10 mouse cellular contexts compared by ENCODE assay signal in genomic region chr17:15377901-15378300, GRCm38 (mm10). TPM values are rescaled to one million over a fixed set of nuclear protein-coding genes. Genes with fewer than 3 reads are reported as not detected.
DNase-seq lines count a peak whose midpoint lies in the region; ATAC-seq and TF ChIP-seq lines count a peak whose summit lies in the region.
"Had no signal": no experiment of that assay in that cellular context is flagged by ENCODE, and none has a peak within 500 bp of the region (broad histone marks: within the 10 kb centered on the region; RNA-seq: fewer than 3 reads in every experiment).

No protein-coding gene starts in this region.

- ATAC-seq in intestine, embryonic 14.5 days (replicated peaks; ENCODE audit: low FRiP score, low TSS enrichment, low read depth): no peak
- no peak for ATAC-seq in intestine, embryonic 16.5 days
- ATAC-seq in forebrain, embryonic 15.5 days (replicated peaks): no peak; the same call in 1 of the 2 replicates
- ATAC-seq in midbrain, postnatal 0 days (ENCODE audit: low FRiP score): no peak
- ATAC-seq in CD4-positive, CD25-positive, alpha-beta regulatory T cell, adult 4 months: no peak

- no peaks in the 10 kb centered on the region for H3K9me3 ChIP-seq in intestine, embryonic 14.5 days (ENCODE audit: control insufficient read depth, low read length)
- no peaks in the 10 kb centered on the region for H3K9me3 ChIP-seq in intestine, embryonic 16.5 days (ENCODE audit: control insufficient read depth, low read length)
- H3K9me3 ChIP-seq in forebrain, embryonic 15.5 days: no peaks in the 10 kb centered on the region
- no peaks in the 10 kb centered on the region for H3K9me3 ChIP-seq in midbrain, postnatal 0 days (ENCODE audit: low read length)
- H3K9me3 ChIP-seq: stomach, embryonic 15.5 days had no signal

- peaks cover 29% of the 10 kb centered on the region for H3K4me1 ChIP-seq in intestine, embryonic 14.5 days (replicated peaks; ENCODE audit: control insufficient read depth, insufficient read depth, low read length)
- peaks cover 33% of the 10 kb centered on the region for H3K4me1 ChIP-seq in intestine, embryonic 16.5 days (ENCODE audit: control insufficient read depth, insufficient read depth, low read length)
- peaks cover 80% of the 10 kb centered on the region for H3K4me1 ChIP-seq in forebrain, embryonic 15.5 days
- peaks cover 20% of the 10 kb centered on the region for H3K4me1 ChIP-seq in midbrain, postnatal 0 days (ENCODE audit: insufficient read depth, low read length)

- TF ChIP-seq CTCF in midbrain, postnatal 0 days (IDR thresholded peaks at IDR 0.05): peak; percentile 86

- H3K4me2 ChIP-seq in intestine, embryonic 14.5 days (ENCODE audit: low read length): peak overlapping the region; percentile 18; the same call in 1 of the 2 replicates
- no peak overlapping the region for H3K4me2 ChIP-seq in intestine, embryonic 16.5 days (ENCODE audit: low read depth, low read length)
- peak overlapping the region; percentile 66 for H3K4me2 ChIP-seq in forebrain, embryonic 15.5 days (replicated peaks)
- peak overlapping the region; percentile 92 for H3K4me2 ChIP-seq in midbrain, postnatal 0 days (ENCODE audit: low read depth, low read length, poor library complexity, severe bottlenecking)

- H3K4me3 ChIP-seq in intestine, embryonic 14.5 days (ENCODE audit: low read depth, low read length): no peak overlapping the region
- no peak overlapping the region for H3K4me3 ChIP-seq in intestine, embryonic 16.5 days (ENCODE audit: low read length)
- H3K4me3 ChIP-seq in forebrain, embryonic 15.5 days: 0 out of 2 replicates have a peak overlapping the region, but pooled peaks have one; percentile 13
- H3K4me3 ChIP-seq in midbrain, postnatal 0 days (ENCODE audit: low read depth, low read length): 0 out of 2 replicates have a peak overlapping the region, but pooled peaks have one; percentile 73
- H3K4me3 ChIP-seq: stomach, embryonic 15.5 days had no signal

- H3K9ac ChIP-seq in intestine, embryonic 14.5 days (ENCODE audit: low read length): no peak overlapping the region
- no peak overlapping the region for H3K9ac ChIP-seq in intestine, embryonic 16.5 days (ENCODE audit: low read depth, low read length)
- no peak overlapping the region for H3K9ac ChIP-seq in forebrain, embryonic 15.5 days (replicated peaks)
- no peak overlapping the region for H3K9ac ChIP-seq in midbrain, postnatal 0 days (replicated peaks; ENCODE audit: low read length, poor library complexity, severe bottlenecking)
- H3K9ac ChIP-seq: stomach, embryonic 15.5 days had no signal

- DNase-seq in intestine, embryonic 14.5 days (ENCODE audit: low spot score): no peak
- DNase-seq in R1 (ENCODE audit: low read depth, low spot score): peak; percentile 34
- DNase-seq in kidney, adult 9 months: peak; percentile 75
- DNase-seq in midbrain, postnatal 0 days (ENCODE audit: low spot score): peak; percentile 84
- no peak for DNase-seq in testis, postnatal 10 days (ENCODE audit: low spot score)

- H3K27ac ChIP-seq in intestine, embryonic 14.5 days (ENCODE audit: low read depth): no peak overlapping the region
- H3K27ac ChIP-seq in intestine, embryonic 16.5 days (ENCODE audit: low read length): no peak overlapping the region
- H3K27ac ChIP-seq in forebrain, embryonic 15.5 days (replicated peaks): peak overlapping the region; percentile 96
- H3K27ac ChIP-seq in midbrain, postnatal 0 days (ENCODE audit: low read depth, low read length): no peak overlapping the region
- H3K27ac ChIP-seq: stomach, embryonic 15.5 days had no signal

- peaks cover 75% of the 10 kb centered on the region for H3K27me3 ChIP-seq in intestine, embryonic 14.5 days (replicated peaks; ENCODE audit: control insufficient read depth, insufficient read depth, low read length)
- peaks cover 4% of the 10 kb centered on the region for H3K27me3 ChIP-seq in intestine, embryonic 16.5 days (replicated peaks; ENCODE audit: control insufficient read depth, insufficient read depth, low read length)
- no peaks in the 10 kb centered on the region for H3K27me3 ChIP-seq in forebrain, embryonic 15.5 days
- H3K27me3 ChIP-seq in midbrain, postnatal 0 days (ENCODE audit: insufficient read depth, low read length): 0 out of 2 replicates have a peak, but pooled peaks cover 4% of the 10 kb centered on the region

- H3K36me3 ChIP-seq in intestine, embryonic 14.5 days (ENCODE audit: control insufficient read depth, insufficient read depth, low read length): no peaks in the 10 kb centered on the region
- H3K36me3 ChIP-seq in intestine, embryonic 16.5 days (ENCODE audit: control insufficient read depth, insufficient read depth, low read length): no peaks in the 10 kb centered on the region
- H3K36me3 ChIP-seq in forebrain, embryonic 15.5 days: no peaks in the 10 kb centered on the region
- H3K36me3 ChIP-seq in midbrain, postnatal 0 days (ENCODE audit: insufficient read depth, low read length): no peaks in the 10 kb centered on the region
- H3K36me3 ChIP-seq: stomach, embryonic 15.5 days had no signal

- WGBS in intestine, embryonic 14.5 days: 6% methylated on average over 1 of the region's 1 CpGs
- WGBS in intestine, embryonic 16.5 days: 7% methylated on average over 1 of the region's 1 CpGs
- 0% methylated on average over 1 of the region's 1 CpGs for WGBS in forebrain, embryonic 15.5 days
- 0% methylated on average over 1 of the region's 1 CpGs for WGBS in midbrain, postnatal 0 days

RNA-seq across cellular contexts. Expression of gene Dll1, which starts 1.2 kb away (rescaled TPM):
- 20.0 and 24.1 TPM in 2 replicates for polyA plus RNA-seq in intestine, embryonic 14.5 days (2014; fragmentation: Nextera tagmentation; extraction: Ambion mirVana)
- 24.2 and 25.4 TPM in 2 replicates for polyA plus RNA-seq in intestine, embryonic 16.5 days (2015; fragmentation: Nextera tagmentation; extraction: Ambion mirVana)
- 34.6 and 35.9 TPM in 2 replicates for polyA plus RNA-seq in forebrain, embryonic 15.5 days (2015; fragmentation: Nextera tagmentation; extraction: Ambion mirVana)
- 20.9 and 42.7 TPM in 2 replicates for total RNA-seq in midbrain, postnatal 0 days (2014; rRNA removed)
- polyA plus RNA-seq in midbrain, postnatal 0 days (2015; fragmentation: Nextera tagmentation; extraction: Ambion mirVana): 10.2 and 11.6 TPM in 2 replicates
- under 1 TPM in 1 of 2 experiments, not detected in 1; 0.81 TPM for polyA plus RNA-seq in CD4-positive, CD25-positive, alpha-beta regulatory T cell, adult 4 months (2017; shearing (Covaris generic))
- total RNA-seq: MEL had no signal

RNA-seq across cellular contexts. Expression of gene Fam120b, which starts 18.1 kb away (rescaled TPM):
- polyA plus RNA-seq in intestine, embryonic 14.5 days (2014; fragmentation: Nextera tagmentation; extraction: Ambion mirVana): 29.6 and 31.1 TPM in 2 replicates
- 26.8 and 27.4 TPM in 2 replicates for polyA plus RNA-seq in intestine, embryonic 16.5 days (2015; fragmentation: Nextera tagmentation; extraction: Ambion mirVana)
- polyA plus RNA-seq in forebrain, embryonic 15.5 days (2015; fragmentation: Nextera tagmentation; extraction: Ambion mirVana): 47.8 and 48.6 TPM in 2 replicates
- 40.6 TPM in 2 replicates for total RNA-seq in midbrain, postnatal 0 days (2014; rRNA removed)
- 35.8 and 37.0 TPM in 2 replicates for polyA plus RNA-seq in midbrain, postnatal 0 days (2015; fragmentation: Nextera tagmentation; extraction: Ambion mirVana)
- polyA plus RNA-seq in CD4-positive, CD25-positive, alpha-beta regulatory T cell, adult 4 months (2017; shearing (Covaris generic)): 10 to 100 TPM; 33.3 to 55.1 TPM

Comparison
In these comparisons a context has a peak if more than half of its experiments do, and no peak if none do; other contexts are left out.
1. DNase-seq: peak in R1 (single experiment), kidney, adult 9 months (single experiment) and midbrain, postnatal 0 days (single experiment); none in intestine, embryonic 14.5 days (single experiment) and testis, postnatal 10 days (single experiment).
2. H3K4me3 ChIP-seq: peak in forebrain, embryonic 15.5 days (single experiment) and midbrain, postnatal 0 days (single experiment); none in intestine, embryonic 14.5 days (single experiment) and intestine, embryonic 16.5 days (single experiment).